Mouse (Mus musculus) bone marrow, adult 2 months (tissue): Measurements from ENCODE around the gene A4gnt.

Experiments used
- CTCF ChIP-seq: fragments of 200-500 bp; IDR thresholded peaks from 2 replicates; pipeline ENCODE4 v1.5.1; 2011; ENCODE audit warnings: low read length, control low read depth; ENCODE audit not compliant: control insufficient read depth, insufficient read depth
- POLR2A ChIP-seq: fragments of 200-500 bp; IDR thresholded peaks from 2 replicates; pipeline ENCODE4 v1.6.1; 2011; ENCODE audit warnings: low read depth, mild to moderate bottlenecking, control low read depth, low read length, borderline replicate concordance; ENCODE audit not compliant: control insufficient read depth

GRCm38 (mm10) chr9:99620196-99620595, 7.9 kb downstream of the A4gnt start:
- TF ChIP-seq CTCF = no peak
- TF ChIP-seq POLR2A = no peak
